Mouse (Mus musculus) spleen, adult 2 months (tissue): ENCODE results near the gene Nck2.

Source experiments
- CTCF ChIP-seq: fragments of 200-500 bp; IDR thresholded peaks from 2 replicates; pipeline ENCODE4 v1.5.1; 2011; ENCODE audit warnings: mild to moderate bottlenecking, inconsistent platforms; ENCODE audit not compliant: insufficient read depth, insufficient read length, insufficient replicate concordance; ENCODE audit errors: extremely low read depth
- POLR2A ChIP-seq: fragments of 200-500 bp; IDR thresholded peaks from 2 replicates; pipeline ENCODE4 v1.6.1; 2011; ENCODE audit warnings: low read depth, low read length, inconsistent platforms

DNA sequence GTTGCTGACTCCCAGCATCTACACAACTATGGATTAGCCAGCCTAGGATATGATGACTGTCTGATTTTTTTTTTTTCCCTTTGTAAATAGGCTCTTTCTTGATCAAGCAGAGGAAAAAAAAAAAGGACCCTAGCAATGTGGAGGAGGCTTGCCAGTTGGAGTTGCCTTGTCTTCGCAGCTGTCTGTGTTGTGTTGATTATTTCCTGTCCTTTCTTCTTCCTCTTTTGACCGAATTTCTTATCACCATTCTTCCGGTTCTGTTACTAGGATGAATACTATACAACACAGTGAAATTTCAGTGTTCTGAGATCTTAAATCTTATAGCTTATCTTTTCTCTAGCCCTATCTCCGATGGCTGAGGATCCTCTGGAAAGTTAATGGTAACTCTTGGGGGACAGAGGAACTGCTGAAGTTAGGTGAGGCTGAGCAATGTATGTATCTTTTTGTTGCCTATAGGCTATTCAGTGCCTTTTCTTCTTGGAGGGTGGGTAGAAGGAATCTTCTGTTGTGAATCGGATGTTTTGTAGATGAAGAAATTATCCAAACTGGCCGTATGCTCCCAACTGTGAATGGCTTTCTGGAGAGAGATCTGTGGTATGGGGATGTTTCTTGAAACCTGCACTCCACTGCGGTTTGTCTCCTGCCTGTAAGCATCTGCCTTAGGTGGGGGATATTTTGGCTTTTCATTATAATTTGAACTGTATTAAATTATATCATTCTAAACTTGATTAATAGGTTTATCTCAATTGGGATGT, 12.8 kb downstream of the Nck2 start:
- TF ChIP-seq POLR2A (no peak), CTCF (no peak)
